Mouse (Mus musculus) limb, embryonic 12.5 days (tissue): ENCODE data around the gene Mtx1. TPM values are rescaled to one million over a fixed set of nuclear protein-coding genes. Genes with fewer than 3 reads are reported as not detected.
A peak's percentile ranks its signal among the peaks of the same experiment; 100 is the strongest.
"Not testable (repeated sequence)": the region's sequence is repeated elsewhere in the genome, so short reads cannot be mapped to it uniquely, and the experiment has no call there.

Source experiments
- ATAC-seq: fragments of 200-750 bp; cut with Nextera tagmentation; 2 replicates; pipeline ENCODE4 v1.8.0; 2017; ENCODE audit warnings: low read depth, moderate TSS enrichment; ENCODE audit not compliant: insufficient number of reproducible peaks, insufficient read depth, low FRiP score, low TSS enrichment
- H3K27ac ChIP-seq: fragments of 300-500 bp; sonication (generic); 2 replicates; pipeline ENCODE4 v1.5.1; 2016; ENCODE audit warnings: mild to moderate bottlenecking, moderate library complexity
- H3K27me3 ChIP-seq: fragments of 300-500 bp; sonication (generic); 2 replicates; pipeline ENCODE4 v1.6.1; 2016; ENCODE audit warnings: mild to moderate bottlenecking, moderate library complexity
- H3K36me3 ChIP-seq: fragments of 300-500 bp; sonication (generic); 2 replicates; pipeline ENCODE4 v1.6.1; 2016; ENCODE audit warnings: mild to moderate bottlenecking, moderate library complexity
- H3K4me1 ChIP-seq: fragments of 300-500 bp; sonication (generic); replicated peaks from 2 replicates; pipeline ENCODE4 v1.6.1; 2016
- H3K4me2 ChIP-seq: fragments of 300-500 bp; sonication (generic); 2 replicates; pipeline ENCODE4 v1.6.1; 2016; ENCODE audit warnings: mild to moderate bottlenecking, moderate library complexity
- H3K4me3 ChIP-seq: fragments of 300-500 bp; sonication (generic); replicated peaks from 2 replicates; pipeline ENCODE4 v1.5.1; 2016; ENCODE audit warnings: mild to moderate bottlenecking
- H3K9ac ChIP-seq: fragments of 300-500 bp; sonication (generic); replicated peaks from 2 replicates; pipeline ENCODE4 v1.6.1; 2016; ENCODE audit warnings: mild to moderate bottlenecking, moderate library complexity
- H3K9me3 ChIP-seq: fragments of 300-500 bp; sonication (generic); 2 replicates; pipeline ENCODE4 v1.6.1; 2016; ENCODE audit warnings: mild to moderate bottlenecking, moderate library complexity
- WGBS: fragments of 180-500 bp; shearing (Covaris S2); methylation state at CpG from one replicate; pipeline ENCODE4 v1.1.7; 2016; 5-methylcytosine and 5-hydroxymethylcytosine counted together
- polyA plus RNA-seq: library from polyadenylated mRNA; unstranded; fragments of >200 nt; fragmentation: Nextera tagmentation; extraction: Ambion mirVana; gene quantifications from 2 replicates; pipeline ENCODE4 v1.2.1, GENCODE M21; 2016

Gene Mtx1
- polyA plus RNA-seq, 1 experiment from 2014 or later, result 217 TPM

GRCm38 (mm10) chr3:89227307-89228179, 655 bp upstream of the Mtx1 start:
- WGBS, result 3% methylated on average over 41 of the region's 41 CpGs
- Histone ChIP-seq H3K4me2 (peak overlapping the region; percentile 96), H3K9ac (peak overlapping the region; percentile 67), H3K4me1 (peaks cover 38% of the 10 kb centered on the region), H3K4me3 (peak overlapping the region; percentile 51), H3K9me3 (no peaks in the 10 kb centered on the region), H3K27me3 (peaks cover 26% of the 10 kb centered on the region), H3K36me3 (peaks cover 27% of the 10 kb centered on the region), H3K27ac (peak overlapping the region; percentile 86)
- peak; percentile 85 for ATAC-seq

- Histone ChIP-seq H3K27me3 (peaks cover 26% of the 10 kb centered on the region), H3K4me2 (peak overlapping the region; percentile 96), H3K4me1 (peaks cover 35% of the 10 kb centered on the region), H3K9me3 (no peaks in the 10 kb centered on the region), H3K4me3 (peak overlapping the region; percentile 51), H3K27ac (peak overlapping the region; percentile 45; the same call in 1 of the 2 replicates), H3K36me3 (peaks cover 38% of the 10 kb centered on the region), H3K9ac (peak overlapping the region; percentile 67)
- WGBS, result 22% methylated on average over 11 of the region's 11 CpGs
- no peak for ATAC-seq
These were observed 527 bp downstream of the Mtx1 start for GRCm38 (mm10) chr3:89226361-89226760.

GRCm38 (mm10) chr3:89225918-89226317, 970 bp downstream of the Mtx1 start:
- no peak for ATAC-seq
- peak overlapping the region; percentile 96 for H3K4me2 ChIP-seq
- H3K36me3 ChIP-seq, result peaks cover 42% of the 10 kb centered on the region
- H3K27ac ChIP-seq, result peak overlapping the region; percentile 45; the same call in 1 of the 2 replicates
- H3K4me1 ChIP-seq, result peaks cover 35% of the 10 kb centered on the region
- H3K27me3 ChIP-seq, result peaks cover 26% of the 10 kb centered on the region
- WGBS, result 34% methylated on average over 4 of the region's 4 CpGs
- H3K9ac ChIP-seq, result peak overlapping the region; percentile 67; the same call in 1 of the 2 replicates
- no peaks in the 10 kb centered on the region for H3K9me3 ChIP-seq
- H3K4me3 ChIP-seq, result peak overlapping the region; percentile 51

GRCm38 (mm10) chr3:89225321-89225815, 1.5 kb downstream of the Mtx1 start:
- Histone ChIP-seq H3K4me1 (peaks cover 35% of the 10 kb centered on the region), H3K27me3 (peaks cover 20% of the 10 kb centered on the region), H3K27ac (peak overlapping the region; percentile 45; the same call in 1 of the 2 replicates), H3K4me2 (peak overlapping the region; percentile 96), H3K4me3 (no peak overlapping the region), H3K36me3 (peaks cover 45% of the 10 kb centered on the region), H3K9me3 (no peaks in the 10 kb centered on the region), H3K9ac (no peak overlapping the region)
- WGBS, result 57% methylated on average over 12 of the region's 12 CpGs
- ATAC-seq, result no peak

- no peak overlapping the region for H3K4me3 ChIP-seq
- H3K4me2 ChIP-seq, result peak overlapping the region; percentile 96; the same call in 1 of the 2 replicates
- H3K36me3 ChIP-seq, result peaks cover 51% of the 10 kb centered on the region
- peaks cover 35% of the 10 kb centered on the region for H3K4me1 ChIP-seq
- 0 out of 2 replicates have a peak overlapping the region, but pooled peaks have one; percentile 12 for H3K9ac ChIP-seq
- no peak overlapping the region for H3K27ac ChIP-seq
- no peak for ATAC-seq
- peaks cover 14% of the 10 kb centered on the region for H3K27me3 ChIP-seq
- no peaks in the 10 kb centered on the region for H3K9me3 ChIP-seq
- WGBS, result 84% methylated on average over 11 of the region's 11 CpGs
These were observed 2.1 kb downstream of the Mtx1 start for GRCm38 (mm10) chr3:89224796-89225195.

- no peak overlapping the region for H3K4me2 ChIP-seq
- H3K36me3 ChIP-seq, result peaks cover 72% of the 10 kb centered on the region
- ATAC-seq, result no peak
- H3K9ac ChIP-seq, result no peak overlapping the region
- peaks cover 3% of the 10 kb centered on the region; the same call in 1 of the 2 replicates for H3K27me3 ChIP-seq
- H3K27ac ChIP-seq, result no peak overlapping the region
- H3K4me3 ChIP-seq, result no peak overlapping the region
- 38% methylated on average over 5 of the region's 5 CpGs for WGBS
- H3K9me3 ChIP-seq, result no peaks in the 10 kb centered on the region
- H3K4me1 ChIP-seq, result peaks cover 12% of the 10 kb centered on the region
These were observed 5.7 kb downstream of the Mtx1 start for GRCm38 (mm10) chr3:89221167-89221566.

GRCm38 (mm10) chr3:89219546-89219945, 7.3 kb downstream of the Mtx1 start:
- ATAC-seq, result no peak
- Histone ChIP-seq H3K36me3 (peaks cover 64% of the 10 kb centered on the region), H3K4me1 (peaks cover 16% of the 10 kb centered on the region), H3K27ac (no peak overlapping the region), H3K9ac (0 out of 2 replicates have a peak overlapping the region, but pooled peaks have one; percentile 27), H3K4me2 (no peak overlapping the region), H3K4me3 (no peak overlapping the region), H3K9me3 (no peaks in the 10 kb centered on the region), H3K27me3 (no peaks in the 10 kb centered on the region)
- 36% methylated on average over 8 of the region's 8 CpGs for WGBS

GRCm38 (mm10) chr3:89218271-89218670, 8.6 kb downstream of the Mtx1 start:
- Histone ChIP-seq H3K36me3 (peaks cover 52% of the 10 kb centered on the region), H3K4me2 (no peak overlapping the region)

GRCm38 (mm10) chr3:89216407-89216806, 10.5 kb downstream of the Mtx1 start:
- H3K27me3 ChIP-seq, ATAC-seq, H3K27ac ChIP-seq, H3K9ac ChIP-seq, H3K4me3 ChIP-seq, H3K9me3 ChIP-seq: not testable (repeated sequence)
- 73% methylated on average over 7 of the region's 7 CpGs for WGBS
- H3K36me3 ChIP-seq, result peaks cover 37% of the 10 kb centered on the region
- H3K4me2 ChIP-seq, result peak overlapping the region; percentile 81
- peaks cover 27% of the 10 kb centered on the region for H3K4me1 ChIP-seq

More at GRCm38 (mm10) chr3:89218271-89218670, 8.6 kb downstream of the Mtx1 start:
- Histone ChIP-seq H3K4me3 (no peak overlapping the region), H3K9ac (no peak overlapping the region), H3K27ac (no peak overlapping the region), H3K4me1 (peaks cover 16% of the 10 kb centered on the region), H3K27me3 (no peaks in the 10 kb centered on the region), H3K9me3 (no peaks in the 10 kb centered on the region)
- no peak for ATAC-seq
- 93% methylated on average over 1 of the region's 1 CpGs for WGBS

- Histone ChIP-seq H3K4me1 (peaks cover 27% of the 10 kb centered on the region), H3K27ac (peak overlapping the region; percentile 99), H3K36me3 (peaks cover 35% of the 10 kb centered on the region), H3K9me3 (no peaks in the 10 kb centered on the region), H3K27me3 (no peaks in the 10 kb centered on the region), H3K9ac (peak overlapping the region; percentile 74; the same call in 1 of the 2 replicates), H3K4me3 (peak overlapping the region; percentile 80), H3K4me2 (peak overlapping the region; percentile 81)
- ATAC-seq, result peak; percentile 15; the same call in 1 of the 2 replicates
- under 1% methylated on average over 6 of the region's 6 CpGs for WGBS
These were observed 11.0 kb downstream of the Mtx1 start for GRCm38 (mm10) chr3:89215853-89216252.

GRCm38 (mm10) chr3:89214681-89215411, 12.0 kb downstream of the Mtx1 start, which contains the start of gene Thbs3:
TSS of gene Thbs3 (plus strand) at chr3:89215180.
- H3K4me3 ChIP-seq, result peak within 1 kb of the TSS; percentile 80
- H3K9ac ChIP-seq, result peak within 1 kb of the TSS; percentile 74
- peak within 1 kb of the TSS; percentile 99 for H3K27ac ChIP-seq
- H3K4me2 ChIP-seq, result peak within 1 kb of the TSS; percentile 81
- H3K36me3 ChIP-seq, result peaks cover 37% of the 10 kb centered on the region
- peaks cover 27% of the 10 kb centered on the region for H3K4me1 ChIP-seq
- H3K27me3 ChIP-seq, result no peaks in the 10 kb centered on the region
- ATAC-seq, result no peak
- WGBS, result 1% methylated on average over 19 of the region's 19 CpGs
- H3K9me3 ChIP-seq, result no peaks in the 10 kb centered on the region
